Mouse (Mus musculus) liver, adult 2 months (tissue): ENCODE data around the gene Rint1.

Experiments used
- CTCF ChIP-seq: fragments of 200-500 bp; IDR thresholded peaks from 2 replicates; pipeline ENCODE4 v1.5.1; 2011; ENCODE audit warnings: low read depth, low read length, control low read depth
- POLR2A ChIP-seq: fragments of 200-500 bp; IDR thresholded peaks from 2 replicates; pipeline ENCODE4 v1.6.1; 2011; ENCODE audit warnings: low read length, control low read depth; ENCODE audit not compliant: insufficient read depth; ENCODE audit errors: extremely low read depth

DNA sequence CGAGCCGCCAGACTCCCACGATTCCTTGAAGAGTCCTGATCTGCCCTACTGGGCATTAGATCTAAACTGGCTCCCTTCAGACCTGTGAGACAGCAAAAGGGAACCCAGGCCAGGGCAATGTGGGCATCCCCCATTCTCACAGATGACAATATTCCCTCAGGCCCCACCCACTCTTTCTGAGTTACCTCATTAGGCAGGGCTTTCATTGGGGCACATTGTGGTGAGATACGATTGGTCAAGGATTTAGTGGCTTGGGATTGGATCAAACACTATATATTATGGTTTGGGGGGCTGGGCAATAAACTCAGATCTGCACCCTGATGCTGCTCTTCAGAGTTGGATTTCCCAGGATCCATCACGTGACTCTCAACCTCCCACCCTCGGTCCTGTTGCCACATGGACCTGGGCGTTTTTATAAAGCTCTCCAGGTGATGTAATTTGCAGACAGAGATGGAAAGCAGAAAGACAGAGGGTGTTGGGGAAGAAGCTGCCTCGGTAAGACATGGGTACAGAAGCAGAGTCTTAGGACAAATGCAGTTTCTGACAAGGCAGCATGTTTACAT, 36.7 kb downstream of the Rint1 start:
- TF ChIP-seq CTCF (no peak), POLR2A (no peak)
